Mouse (Mus musculus): ENCODE measurements around the gene Galp.
A peak's percentile ranks its signal among the peaks of the same experiment; 100 is the strongest.
"Not testable (repeated sequence)": the region's sequence is repeated elsewhere in the genome, so short reads cannot be mapped to it uniquely, and the experiment has no call there.

The Galp gene

DNA sequence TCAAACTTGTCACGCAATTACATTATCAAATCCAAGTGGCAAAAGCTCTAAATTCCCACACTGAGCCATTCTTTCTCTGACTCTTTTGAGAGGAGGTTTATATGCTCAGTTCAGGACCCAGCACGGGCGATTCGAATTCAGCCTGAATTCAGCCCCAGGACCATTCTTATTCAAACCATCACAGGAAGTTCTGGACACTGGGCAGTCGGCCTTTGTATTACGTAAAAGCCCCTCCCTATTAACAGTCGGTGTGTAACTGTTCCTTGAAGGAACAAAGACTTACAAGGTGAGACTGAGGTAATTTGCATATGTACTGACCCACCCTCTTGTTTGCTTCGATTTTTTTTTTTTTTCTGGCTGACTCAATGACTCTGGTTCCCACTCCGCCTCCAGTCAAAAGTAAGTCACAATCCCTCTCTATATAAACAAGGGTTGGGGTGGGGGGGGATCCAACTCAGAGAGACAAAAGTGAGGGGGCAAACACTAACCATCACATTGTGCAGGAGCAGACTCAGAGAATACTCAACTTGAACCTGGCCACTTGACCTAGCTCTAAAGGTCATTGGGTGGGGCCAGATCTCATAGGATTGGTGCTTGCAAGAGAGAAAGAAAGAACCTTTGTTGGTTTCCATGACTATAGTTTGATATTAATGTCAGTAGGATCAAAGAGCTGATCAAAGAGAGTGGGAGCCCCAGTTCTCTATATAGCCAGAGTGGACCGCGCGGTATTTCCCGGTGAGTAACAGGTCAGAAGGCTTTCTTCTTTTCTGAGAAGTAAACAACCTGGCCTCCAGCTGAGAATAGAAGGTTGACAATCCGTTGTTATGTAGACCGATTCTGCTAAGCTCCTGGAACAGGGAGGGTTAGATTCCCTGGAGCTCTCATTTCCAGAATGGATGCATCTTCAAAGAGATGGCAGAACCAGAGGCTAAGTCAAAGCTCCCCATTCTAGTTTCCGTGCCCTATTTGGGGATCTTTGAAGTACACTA, 61.6 kb downstream of the Galp start:
- no peak for DNase-seq

DNA sequence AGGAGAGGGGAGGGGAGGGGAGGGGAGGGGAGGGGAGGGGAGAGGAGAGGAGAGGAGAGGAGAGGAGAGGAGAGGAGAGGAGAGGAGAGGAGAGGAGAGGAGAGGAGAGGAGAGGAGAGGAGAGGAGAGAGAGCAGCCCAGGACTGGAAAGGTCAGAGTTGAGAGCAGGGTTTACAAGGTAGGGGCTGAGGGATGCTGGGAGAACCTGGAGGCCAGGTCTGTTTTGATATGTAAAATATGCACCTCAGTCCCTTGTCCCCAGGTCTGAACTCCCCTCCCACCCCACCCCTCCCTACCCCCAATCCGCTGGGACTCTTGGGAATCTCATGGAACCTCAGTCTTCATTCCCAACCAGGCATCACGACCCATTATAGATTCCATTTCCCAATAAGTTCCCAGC, 63.1 kb downstream of the Galp start:
- DNase-seq = not testable (repeated sequence)

DNA sequence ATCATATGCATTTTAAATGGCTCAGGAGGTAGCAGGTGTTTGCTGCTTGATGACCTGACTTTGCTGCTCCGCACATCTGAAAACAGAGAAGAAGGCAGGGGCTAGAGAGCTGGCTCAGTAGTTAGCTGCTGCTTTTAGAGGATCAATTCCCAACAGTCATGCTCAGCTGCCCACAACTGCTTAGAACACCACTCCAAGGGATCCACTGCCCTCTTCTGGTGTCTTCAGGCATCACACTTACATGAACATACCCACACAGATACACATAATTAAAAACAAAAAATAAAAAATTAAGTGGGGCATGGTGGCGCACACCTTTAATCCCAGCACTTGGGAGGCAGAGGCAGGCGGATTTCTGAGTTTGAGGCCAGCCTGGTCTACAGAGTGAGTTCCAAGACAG, 65.2 kb downstream of the Galp start:
- no peak for DNase-seq

DNA sequence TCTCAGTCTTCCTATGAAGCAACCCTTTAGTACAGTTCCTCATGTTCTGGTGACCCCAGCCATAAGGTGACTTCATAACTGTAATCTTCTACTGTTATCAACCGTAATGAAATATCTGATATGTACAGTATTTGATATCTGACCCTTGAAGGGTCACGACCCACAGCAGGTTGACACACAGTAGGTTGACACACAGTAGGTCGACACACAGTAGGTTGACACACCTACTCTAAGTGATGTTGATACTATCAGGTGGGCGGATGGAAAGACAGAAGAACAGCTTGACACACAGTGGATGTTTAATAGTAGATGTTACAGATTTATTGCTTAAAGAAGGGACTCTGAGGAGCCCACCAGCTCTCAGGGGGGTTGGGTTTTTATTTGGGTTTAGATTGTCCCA, 66.1 kb downstream of the Galp start:
- DNase-seq = no peak

DNA sequence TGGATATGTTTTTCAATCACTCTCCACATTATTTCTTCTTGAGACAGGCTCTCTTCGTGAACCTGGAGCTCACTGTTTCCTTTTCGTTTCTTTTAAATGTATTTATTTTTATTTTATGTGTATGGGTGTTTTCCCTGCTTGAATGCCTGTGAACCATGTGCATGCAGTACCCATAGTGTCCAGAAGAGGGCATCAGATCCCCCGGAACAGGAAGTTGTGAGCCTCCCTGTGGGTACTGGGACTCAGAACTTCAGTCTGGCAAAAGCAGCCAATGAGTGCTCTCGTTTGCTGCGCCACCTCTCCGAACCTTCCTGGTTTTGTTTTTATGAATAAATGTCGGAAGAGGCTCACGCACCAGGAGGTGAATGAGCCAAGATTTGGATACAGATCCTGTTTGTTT, 68.8 kb downstream of the Galp start:
- DNase-seq = peak; percentile 34 to 43

All from kidney, postnatal 4 days (tissue).